Mouse (Mus musculus) erythroblast, embryonic 14.5 days (primary cell): ENCODE data around the gene Msto1. TPM values are rescaled to one million over a fixed set of nuclear protein-coding genes. Genes with fewer than 3 reads are reported as not detected.
"Not testable (repeated sequence)": the region's sequence is repeated elsewhere in the genome, so short reads cannot be mapped to it uniquely, and the experiment has no call there.

Experiments
- H3K27me3 ChIP-seq: 2 replicates; pipeline ENCODE4 v1.6.1; 2012; ENCODE audit warnings: inconsistent platforms; ENCODE audit not compliant: control insufficient read depth
- H3K36me3 ChIP-seq: 2 replicates; pipeline ENCODE4 v1.6.1; 2012; ENCODE audit warnings: mild to moderate bottlenecking, inconsistent platforms; ENCODE audit not compliant: control insufficient read depth
- H3K4me1 ChIP-seq: 2 replicates; pipeline ENCODE4 v1.6.1; 2012; ENCODE audit warnings: inconsistent platforms; ENCODE audit not compliant: control insufficient read depth
- H3K4me3 ChIP-seq: replicated peaks from 2 replicates; pipeline ENCODE3; 2012; ENCODE audit warnings: moderate library complexity, mild to moderate bottlenecking, inconsistent platforms
- H3K9me3 ChIP-seq: 2 replicates; pipeline ENCODE4 v1.6.1; 2012; ENCODE audit warnings: low read length, inconsistent platforms, mixed read lengths; ENCODE audit not compliant: control insufficient read depth
- GATA1 ChIP-seq: IDR thresholded peaks from 2 replicates; pipeline ENCODE4 v1.6.1; 2012; ENCODE audit warnings: low read length, inconsistent platforms, mixed read lengths
- TAL1 ChIP-seq: IDR thresholded peaks from 3 replicates; pipeline ENCODE4 v1.6.1; 2012; ENCODE audit warnings: low read length, inconsistent platforms, mixed read lengths
- polyA plus RNA-seq: library from polyadenylated mRNA; stranded (reverse); fragments of >175 nt; gene quantifications from 2 replicates; pipeline ENCODE4 v1.2.3, GENCODE M21; 2012

Msto1 gene
- 0.23 and 0.27 TPM in 2 replicates for polyA plus RNA-seq

GRCm38 (mm10) chr3:88913511-88914383, at the start of gene Msto1:
TSS of gene Msto1 (minus strand) at chr3:88913999.
- no peak for TF ChIP-seq GATA1
- no peak for TF ChIP-seq TAL1
- H3K9me3 ChIP-seq, result no peaks in the 10 kb centered on the region
- H3K27me3 ChIP-seq, result no peaks in the 10 kb centered on the region
- peaks cover 23% of the 10 kb centered on the region for H3K4me1 ChIP-seq
- H3K36me3 ChIP-seq, result peaks cover 36% of the 10 kb centered on the region
- peak within 1 kb of the TSS; percentile 85 for H3K4me3 ChIP-seq

DNA sequence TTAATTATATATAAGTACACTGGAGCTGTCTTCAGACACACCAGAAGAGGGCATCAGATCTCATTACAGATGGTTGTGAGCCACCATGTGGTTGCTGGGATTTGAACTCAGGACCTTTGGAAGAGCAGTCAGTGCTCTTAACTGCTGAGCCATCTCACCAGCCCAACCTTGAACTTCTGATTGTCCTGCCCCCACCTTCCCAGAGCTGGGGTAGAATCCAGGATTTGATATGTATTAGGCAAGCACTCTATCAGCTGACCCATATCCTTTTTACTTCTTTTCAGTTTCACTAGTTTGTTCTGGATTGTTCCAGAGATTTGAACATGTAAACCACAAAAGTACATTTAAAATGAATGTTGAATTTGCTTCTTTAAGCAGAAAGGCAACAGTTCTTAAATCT, 49.4 kb upstream of the Msto1 start:
- H3K4me3 ChIP-seq, H3K9me3 ChIP-seq, H3K27me3 ChIP-seq: not testable (repeated sequence)
- H3K36me3 ChIP-seq, result peaks cover 37% of the 10 kb centered on the region
- peaks cover 11% of the 10 kb centered on the region for H3K4me1 ChIP-seq

DNA sequence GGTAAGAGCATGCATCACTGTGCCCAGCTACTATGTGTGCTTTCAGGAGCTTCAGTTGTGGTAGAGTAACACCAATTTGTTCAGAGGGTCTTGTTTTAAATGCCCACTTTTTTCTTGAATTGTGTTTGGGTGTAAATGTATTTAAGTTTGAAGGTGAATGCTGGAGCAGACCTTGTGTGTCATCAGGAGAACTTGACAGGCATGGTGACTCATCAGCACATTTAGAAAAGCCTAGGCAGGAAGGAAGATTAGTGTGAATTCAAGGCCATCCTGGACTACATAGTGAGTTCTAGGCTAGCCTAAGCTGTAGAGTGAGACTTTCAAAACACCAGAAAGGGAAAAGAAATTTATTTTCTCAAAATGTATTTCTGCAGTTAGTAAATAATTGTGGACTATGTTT, 39.9 kb upstream of the Msto1 start:
- Histone ChIP-seq H3K9me3 (no peaks in the 10 kb centered on the region), H3K4me1 (peaks cover 51% of the 10 kb centered on the region), H3K4me3 (peak overlapping the region; percentile 22), H3K27me3 (no peaks in the 10 kb centered on the region), H3K36me3 (peaks cover 13% of the 10 kb centered on the region)
- TF ChIP-seq TAL1, result no peak
- TF ChIP-seq GATA1, result no peak

DNA sequence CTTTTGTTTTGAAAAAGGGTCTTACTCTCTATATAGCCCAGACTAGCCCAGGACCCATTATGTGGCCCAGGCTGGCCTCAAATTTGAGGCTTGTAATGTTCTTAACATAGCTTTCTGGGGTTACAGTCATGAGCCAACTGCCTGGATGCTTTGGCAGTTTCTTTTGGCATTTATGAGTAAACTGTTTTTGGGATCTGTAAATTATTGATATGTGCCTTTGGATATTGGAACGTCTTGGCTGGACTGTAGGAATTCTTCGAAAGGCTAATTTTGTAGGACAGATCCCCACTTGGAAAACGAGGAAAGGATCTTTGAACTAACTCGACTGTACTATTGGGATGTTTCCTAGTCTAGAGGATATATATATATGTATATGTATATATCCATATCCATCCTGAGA, 39.4 kb upstream of the Msto1 start:
- Histone ChIP-seq H3K4me1 (peaks cover 56% of the 10 kb centered on the region), H3K27me3 (no peaks in the 10 kb centered on the region), H3K36me3 (peaks cover 13% of the 10 kb centered on the region), H3K4me3 (no peak overlapping the region), H3K9me3 (no peaks in the 10 kb centered on the region)
- no peak for TF ChIP-seq TAL1
- TF ChIP-seq GATA1, result no peak

DNA sequence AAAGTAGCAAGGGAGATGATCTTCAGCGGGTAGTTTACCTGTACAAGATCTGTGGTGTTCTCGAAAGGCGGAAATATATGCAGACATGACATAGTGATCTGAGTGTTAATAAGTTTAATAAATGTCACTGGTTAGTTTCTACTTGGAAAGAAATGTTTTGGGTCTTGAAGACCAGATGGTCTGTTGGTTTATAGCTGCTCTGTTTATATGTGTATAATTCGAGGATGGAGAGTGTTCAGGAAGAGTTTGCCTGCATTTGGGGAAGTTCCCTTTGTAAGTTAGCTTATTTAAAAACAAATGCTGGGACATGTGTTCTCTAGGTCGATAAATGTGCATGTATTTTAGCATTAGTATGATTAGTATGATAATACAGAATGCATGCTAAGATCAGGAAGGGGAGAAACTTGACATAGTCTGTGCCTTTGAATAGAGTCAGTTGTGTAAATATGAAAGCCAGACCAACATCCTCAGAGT, 37.6 kb upstream of the Msto1 start:
- TF ChIP-seq GATA1 (no peak), TAL1 (no peak)
- Histone ChIP-seq H3K4me3 (peak overlapping the region; percentile 99), H3K27me3 (no peaks in the 10 kb centered on the region), H3K9me3 (no peaks in the 10 kb centered on the region), H3K4me1 (peaks cover 56% of the 10 kb centered on the region), H3K36me3 (peaks cover 13% of the 10 kb centered on the region)

DNA sequence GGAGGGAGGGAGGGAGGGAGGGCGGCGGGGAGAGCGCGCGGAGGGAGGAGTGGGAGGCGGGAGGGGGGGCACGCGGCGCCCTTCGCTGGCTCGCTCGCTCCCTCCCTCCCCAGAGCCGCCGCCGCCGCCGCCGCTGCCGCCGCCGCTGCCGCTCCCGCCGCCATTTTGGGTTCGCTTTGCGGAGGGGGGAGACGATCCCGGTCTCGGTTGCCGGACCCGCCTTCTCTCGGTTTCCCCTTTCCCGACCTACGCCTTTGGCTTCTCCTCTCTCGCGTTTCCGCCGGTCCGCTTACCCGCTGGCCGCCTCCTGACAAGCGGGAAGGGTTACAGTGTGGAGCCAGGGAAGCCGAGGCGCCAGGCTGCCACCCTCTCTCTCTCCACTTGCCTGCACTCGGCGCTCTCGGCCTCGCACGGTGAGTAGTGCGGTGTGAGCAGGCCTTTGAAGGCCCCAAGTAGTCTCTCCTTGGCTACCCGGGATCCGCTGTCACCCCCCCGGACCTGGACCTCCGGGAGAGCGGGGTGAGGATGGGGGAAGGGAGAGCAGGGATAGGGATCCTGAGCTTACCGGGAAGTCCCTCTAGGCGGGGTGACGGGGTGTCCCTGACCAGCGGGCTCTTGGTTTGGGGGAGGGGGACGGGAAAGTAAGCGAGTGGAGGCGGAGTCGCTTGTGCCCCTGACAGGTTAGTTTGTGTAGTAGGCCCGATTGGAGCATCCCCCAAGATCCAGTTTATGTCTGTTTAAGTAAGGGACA, 37.0 kb upstream of the Msto1 start, which contains the start of the genes Ash1l and Dap3:
Gene Ash1l, plus strand, starts transcription at position 47 of the 751 bp plus-strand sequence.
Gene Dap3, minus strand, starts transcription at position 606 of the 751 bp plus-strand sequence.
- Histone ChIP-seq H3K36me3 (peaks cover 11% of the 10 kb centered on the region), H3K9me3 (no peaks in the 10 kb centered on the region), H3K27me3 (no peaks in the 10 kb centered on the region), H3K4me1 (peaks cover 54% of the 10 kb centered on the region), H3K4me3 (peak within 1 kb of the TSS; percentile 99)
- TF ChIP-seq TAL1, result no peak
- no peak for TF ChIP-seq GATA1

- H3K36me3 ChIP-seq, result peaks cover 11% of the 10 kb centered on the region
- TF ChIP-seq GATA1 (no peak), TAL1 (no peak)
- H3K9me3 ChIP-seq, result no peaks in the 10 kb centered on the region
- H3K4me3 ChIP-seq, result peak overlapping the region; percentile 99
- H3K27me3 ChIP-seq, result no peaks in the 10 kb centered on the region
- H3K4me1 ChIP-seq, result peaks cover 53% of the 10 kb centered on the region
These were observed 36.2 kb upstream of the Msto1 start for GRCm38 (mm10) chr3:88949786-88950575.

DNA sequence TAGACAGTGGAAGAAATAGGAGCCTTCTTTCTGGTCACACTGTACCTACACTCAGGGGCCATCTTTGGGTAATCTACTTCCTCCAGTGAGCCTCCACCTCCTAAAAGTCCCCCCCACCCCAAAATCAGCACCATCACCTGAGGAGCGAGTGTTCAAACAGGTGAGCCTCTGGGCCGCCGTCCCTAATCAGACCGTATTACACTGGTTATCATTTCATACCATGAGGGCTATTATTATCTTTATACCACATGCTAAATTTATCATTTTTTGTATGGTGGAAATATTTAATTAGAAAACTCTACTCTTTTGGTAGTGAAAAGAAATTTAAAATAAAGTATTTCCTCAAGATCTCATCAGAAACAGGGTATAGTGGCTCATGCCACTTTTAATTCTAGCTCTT, 30.3 kb upstream of the Msto1 start:
- TF ChIP-seq TAL1, result no peak
- no peak for TF ChIP-seq GATA1
- Histone ChIP-seq H3K4me3 (no peak overlapping the region), H3K36me3 (peaks cover 32% of the 10 kb centered on the region), H3K4me1 (peaks cover 36% of the 10 kb centered on the region), H3K27me3 (no peaks in the 10 kb centered on the region), H3K9me3 (no peaks in the 10 kb centered on the region)
